Mouse (Mus musculus) liver, adult 2 months (tissue): ENCODE results near the gene Shroom1.

Experiments used
- CTCF ChIP-seq: fragments of 200-500 bp; IDR thresholded peaks from 2 replicates; pipeline ENCODE4 v1.5.1; 2011; ENCODE audit warnings: low read depth, low read length, control low read depth
- POLR2A ChIP-seq: fragments of 200-500 bp; IDR thresholded peaks from 2 replicates; pipeline ENCODE4 v1.6.1; 2011; ENCODE audit warnings: low read length, control low read depth; ENCODE audit not compliant: insufficient read depth; ENCODE audit errors: extremely low read depth

DNA sequence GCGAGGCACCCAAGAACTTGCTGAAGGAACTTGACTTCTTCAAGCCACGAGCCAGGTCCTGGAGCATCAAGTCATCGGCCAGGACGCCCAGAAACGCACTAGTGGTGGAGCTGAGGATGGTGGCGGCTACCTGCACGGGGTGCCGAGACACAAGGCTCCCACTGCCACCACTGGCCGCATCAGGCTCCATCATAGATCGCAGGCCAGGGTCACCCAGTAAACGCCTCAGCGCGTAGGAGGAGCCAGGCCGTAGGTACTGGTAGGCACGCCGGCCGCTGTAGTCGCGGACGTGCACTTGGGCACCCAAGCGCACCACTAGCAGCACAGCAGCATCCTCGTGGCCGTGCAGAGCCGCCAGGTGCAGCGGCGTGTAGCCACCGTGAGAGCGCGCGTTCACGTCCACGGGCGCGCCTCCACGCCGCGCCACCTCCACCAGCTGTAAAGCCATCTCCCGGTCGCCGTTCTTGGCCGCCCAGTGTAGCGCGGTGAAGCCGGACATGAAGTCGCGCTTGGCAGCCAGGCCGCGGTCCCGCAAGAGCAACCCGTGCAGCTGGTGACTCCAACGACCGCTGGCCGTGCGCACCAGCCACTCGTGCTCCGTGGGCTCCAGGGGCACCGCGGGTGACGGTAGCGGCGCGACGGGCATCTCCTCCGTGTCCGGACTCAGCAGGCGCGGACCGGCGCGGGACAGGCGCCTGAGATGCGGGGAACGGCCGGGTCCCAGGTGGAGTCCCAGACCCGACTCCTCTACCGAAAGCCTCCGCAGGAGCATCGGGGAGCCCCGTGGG lies 21.6 kb downstream of the Shroom1 start:
- TF ChIP-seq POLR2A: no peak
- TF ChIP-seq CTCF: no peak
